Mouse (Mus musculus) monocyte, adult 59 days (primary cell): ENCODE results near the gene Sgk2. TPM values are rescaled to one million over a fixed set of nuclear protein-coding genes. Genes with fewer than 3 reads are reported as not detected.

Source experiments
- total RNA-seq, 2 experiments: library from RNA; stranded (reverse); gene quantifications; one replicate each; pipeline ENCODE4 v1.2.4; 2023

Sgk2 gene
- not detected for total RNA-seq

DNA sequence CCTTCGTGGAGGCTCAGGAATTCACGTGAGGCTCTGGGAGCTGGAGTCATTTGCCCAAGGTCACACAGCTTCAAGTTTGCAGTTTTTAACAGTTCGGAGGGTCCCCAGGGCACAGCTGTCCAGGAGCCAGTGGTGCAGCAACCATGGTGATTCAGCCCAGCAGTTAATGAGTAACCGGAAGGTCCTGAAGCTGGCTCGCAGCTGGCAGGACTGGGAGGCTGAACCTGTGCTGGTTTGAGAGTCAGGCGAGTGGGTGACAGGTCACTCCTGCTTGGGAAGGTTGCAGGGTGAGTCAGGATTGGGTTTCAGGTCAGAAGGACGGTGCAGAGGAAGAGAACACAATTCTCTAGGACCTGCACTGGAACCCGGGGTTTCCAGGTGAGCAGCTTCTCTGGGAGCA lies at the start of gene Sgk2:
Sgk2 (plus strand) TSS at position 113 of the 400 bp plus-strand sequence.

DNA sequence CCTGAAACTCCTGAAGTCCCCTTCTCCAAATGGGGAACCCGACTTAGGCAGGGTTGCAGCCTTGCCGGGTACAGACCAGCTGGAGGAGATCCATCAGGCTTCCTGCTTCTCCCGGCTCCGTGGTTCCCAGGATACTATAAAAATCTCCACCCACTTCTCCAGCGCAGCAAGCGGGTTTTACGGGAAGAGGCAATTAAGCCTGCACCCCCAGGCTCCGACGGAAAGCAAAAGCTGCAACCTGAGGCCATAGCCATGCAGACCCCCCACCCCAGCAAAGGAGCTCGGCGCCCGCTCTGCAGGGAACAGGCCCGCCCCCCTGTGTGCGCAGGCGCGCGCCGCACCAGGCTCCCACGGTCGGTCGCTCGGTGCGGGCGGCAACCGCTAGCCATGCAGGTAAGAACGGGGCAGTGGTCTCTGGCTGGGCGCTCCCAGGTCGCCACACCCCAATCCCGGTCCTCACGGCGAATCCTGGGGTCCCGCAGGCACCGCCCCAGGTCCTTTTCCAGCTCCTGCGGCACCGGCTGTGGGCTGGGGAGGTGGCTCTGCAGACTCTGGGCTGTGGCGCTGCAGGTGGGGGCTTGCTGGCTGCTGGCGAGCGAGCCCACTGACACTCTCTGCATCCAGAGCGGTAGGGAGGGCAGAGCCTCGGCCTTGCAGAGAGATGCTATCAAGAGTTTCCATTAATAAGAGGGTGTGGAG lies 43.8 kb upstream of the Sgk2 start, which contains the start of gene L3mbtl1:
L3mbtl1 (plus strand) TSS at position 325 of the 699 bp plus-strand sequence.

DNA sequence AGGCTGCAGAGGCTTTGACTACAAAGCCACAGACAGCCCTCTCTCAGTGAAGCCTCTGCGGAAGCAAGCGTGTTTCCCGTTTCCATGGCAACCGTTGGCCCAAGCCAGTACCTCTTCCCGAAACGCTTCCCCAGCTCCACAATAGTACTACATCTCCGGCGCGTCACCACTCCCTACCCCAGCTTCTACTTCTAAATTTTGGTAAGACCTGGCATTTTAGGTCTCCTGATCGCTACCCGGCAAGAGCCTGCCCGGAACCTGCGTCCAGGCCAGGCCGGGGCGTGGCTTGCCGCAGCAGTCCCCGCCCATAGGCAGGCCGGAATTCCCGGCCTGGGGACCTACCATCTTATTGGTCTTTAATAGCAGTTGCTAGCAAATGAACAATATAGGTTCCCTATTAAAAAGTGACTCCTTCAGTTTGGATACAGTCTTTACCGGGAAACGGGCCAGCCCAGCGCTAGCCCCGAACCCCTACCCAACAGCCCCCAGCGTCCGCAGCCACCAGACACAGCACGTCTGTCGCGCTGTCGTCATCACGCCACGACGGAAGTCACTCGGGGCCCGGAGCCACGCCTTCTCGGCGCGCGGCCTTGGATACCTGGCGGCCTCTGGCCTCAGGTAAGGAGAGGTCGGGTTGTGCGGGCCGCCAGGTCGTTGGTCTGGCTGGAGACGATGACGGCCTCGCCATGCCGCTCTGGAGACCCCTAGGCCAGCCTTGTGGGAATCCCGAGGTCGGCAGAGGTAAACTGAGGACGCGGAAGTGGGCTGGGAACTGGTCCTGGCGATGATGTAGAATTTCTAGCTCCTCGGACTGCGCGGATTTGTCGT lies 30.0 kb downstream of the Sgk2 start, which contains the start of gene Ift52:
Ift52 (plus strand) TSS at position 439 of the 828 bp plus-strand sequence.

DNA sequence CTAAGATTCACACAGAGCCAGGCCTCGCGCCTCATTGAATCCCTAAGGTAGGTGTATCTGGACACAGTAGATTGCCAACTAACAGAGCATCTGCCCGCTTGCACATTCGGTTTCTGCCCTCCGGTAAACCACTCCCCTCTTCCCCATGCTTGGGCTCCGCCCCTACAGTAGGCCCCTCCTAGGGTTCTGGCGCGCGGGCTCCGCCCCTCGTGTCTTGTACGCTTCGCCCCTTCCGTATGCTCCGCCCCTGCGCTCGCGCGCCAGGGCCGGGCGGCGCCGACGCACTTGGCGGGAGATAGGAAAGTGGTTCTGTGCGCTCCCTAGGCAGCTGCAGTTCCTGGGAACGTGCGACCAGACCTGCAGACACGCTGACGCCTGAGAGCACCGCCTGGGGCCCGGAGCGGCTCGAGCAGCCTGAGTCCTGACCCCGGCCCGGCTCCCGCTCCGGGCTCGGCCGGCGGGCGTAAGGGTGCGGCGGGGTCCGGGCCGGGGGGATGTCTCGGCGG lies 67.3 kb downstream of the Sgk2 start, which contains the start of gene Mybl2:
Mybl2 (plus strand) TSS at position 353 of the 506 bp plus-strand sequence.

Other genes with a start within 250 kb of the Sgk2 start
- gene Srsf6, start 55.8 kb upstream of the Sgk2 start, total RNA-seq: 100 to 1,000 TPM; 231 to 244 TPM
- gene L3mbtl1, start 43.9 kb upstream of the Sgk2 start, total RNA-seq: 1 to 10 TPM in 1 of 2 experiments, not detected in 1; 2.2 TPM
- gene Ift52, start 30.0 kb downstream of the Sgk2 start, total RNA-seq: 10 to 100 TPM; 27.6 to 33.3 TPM
- gene Mybl2, start 67.4 kb downstream of the Sgk2 start, total RNA-seq: 1 to 10 TPM; 4.0 to 5.8 TPM
- not detected for gene Gtsf1l, start 100.5 kb downstream of the Sgk2 start, total RNA-seq
- under 1 TPM; 0.24 to 0.29 TPM for gene Tox2, start 215.8 kb downstream of the Sgk2 start, total RNA-seq